Mouse (Mus musculus) midbrain, embryonic 16.5 days (tissue): Measurements from ENCODE around the gene Wasf2. TPM values are rescaled to one million over a fixed set of nuclear protein-coding genes. Genes with fewer than 3 reads are reported as not detected.

Source experiments
- ATAC-seq: fragments of 200-750 bp; cut with Nextera tagmentation; 2 replicates; pipeline ENCODE4 v1.8.0; 2017; ENCODE audit warnings: moderate TSS enrichment
- H3K27ac ChIP-seq: fragments of 300-500 bp; sonication (generic); 2 replicates; pipeline ENCODE4 v1.5.1; 2014; ENCODE audit warnings: mild to moderate bottlenecking, low read length, mixed read lengths
- H3K27me3 ChIP-seq: fragments of 300-500 bp; sonication (generic); 2 replicates; pipeline ENCODE4 v1.6.1; 2014; ENCODE audit warnings: low read depth, low read length, mixed read lengths; ENCODE audit not compliant: control insufficient read depth, insufficient read depth
- H3K36me3 ChIP-seq: fragments of 300-500 bp; sonication (generic); 2 replicates; pipeline ENCODE4 v1.6.1; 2014; ENCODE audit warnings: mild to moderate bottlenecking, low read length, moderate library complexity, mixed read lengths; ENCODE audit not compliant: control insufficient read depth, insufficient read depth
- H3K4me1 ChIP-seq: fragments of 300-500 bp; sonication (generic); 2 replicates; pipeline ENCODE4 v1.6.1; 2014; ENCODE audit warnings: mild to moderate bottlenecking, low read length, mixed read lengths; ENCODE audit not compliant: control insufficient read depth, insufficient read depth
- H3K4me2 ChIP-seq: fragments of 300-500 bp; sonication (generic); 2 replicates; pipeline ENCODE4 v1.6.1; 2014; ENCODE audit warnings: mild to moderate bottlenecking, low read length, mixed read lengths
- H3K4me3 ChIP-seq: fragments of 300-500 bp; sonication (generic); 2 replicates; pipeline ENCODE4 v1.5.1; 2014; ENCODE audit warnings: low read depth, mild to moderate bottlenecking, low read length, moderate library complexity, mixed read lengths
- H3K9ac ChIP-seq: fragments of 300-500 bp; sonication (generic); 2 replicates; pipeline ENCODE4 v1.6.1; 2014; ENCODE audit warnings: low read depth, low read length, mixed read lengths
- H3K9me3 ChIP-seq: fragments of 300-500 bp; sonication (generic); replicated peaks from 2 replicates; pipeline ENCODE4 v1.6.1; 2014; ENCODE audit warnings: mild to moderate bottlenecking, low read length, mixed read lengths; ENCODE audit not compliant: control insufficient read depth, poor library complexity, severe bottlenecking
- WGBS: fragments of 180-500 bp; shearing (Covaris S2); extraction: QIAGEN DNeasy Blood & Tissue Kit; methylation state at CpG from one replicate; pipeline ENCODE4 v1.1.7; 2014; 5-methylcytosine and 5-hydroxymethylcytosine counted together
- polyA plus RNA-seq: library from polyadenylated mRNA; unstranded; fragments of >200 nt; fragmentation: Nextera tagmentation; extraction: Ambion mirVana; gene quantifications from 2 replicates; pipeline ENCODE4 v1.2.1, GENCODE M21; 2015

The Wasf2 gene
- polyA plus RNA-seq, 1 experiment from 2014 or later, result 20.1 TPM

DNA sequence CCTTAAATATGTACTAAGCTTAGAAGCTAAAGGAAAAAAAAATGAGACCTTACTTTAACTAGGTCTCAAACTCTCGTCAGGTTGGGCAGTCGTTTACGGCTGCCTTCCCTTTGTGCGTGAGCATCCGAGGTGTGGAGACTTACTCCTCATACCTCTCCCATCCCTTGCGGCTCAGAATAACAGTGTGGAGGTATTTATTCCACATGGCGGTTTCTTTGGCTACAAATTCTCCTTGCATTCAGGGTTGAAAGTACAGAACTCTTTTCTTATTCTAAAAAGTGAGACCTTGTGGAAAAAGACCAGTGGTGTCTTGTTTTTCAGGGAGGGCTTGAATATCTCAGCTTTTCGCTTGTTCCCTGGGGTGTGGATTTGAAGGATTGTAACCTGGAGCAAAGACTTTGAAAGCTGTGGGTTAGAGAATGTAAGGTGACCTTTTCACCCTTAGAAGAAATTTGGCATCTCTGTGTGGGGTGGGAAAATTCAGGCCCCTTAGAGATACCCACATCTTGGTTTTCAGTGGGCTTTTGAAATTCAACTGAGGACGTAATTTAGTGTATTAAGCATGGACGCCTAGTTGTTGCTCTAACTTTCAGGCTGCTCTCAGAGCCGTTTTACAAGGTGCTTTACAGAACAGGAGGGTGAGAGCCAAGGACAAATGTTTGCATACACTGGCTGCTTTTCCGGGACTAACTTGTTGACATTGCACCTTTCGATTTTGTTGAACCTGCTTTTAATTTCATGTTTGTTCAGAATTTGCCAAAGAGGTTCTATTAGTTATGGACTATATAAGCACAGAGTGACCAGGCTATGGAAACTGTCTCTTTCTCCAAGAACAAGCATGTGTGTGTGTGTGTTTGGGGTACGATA is 54.0 kb downstream of the Wasf2 start:
- no peak overlapping the region for H3K9ac ChIP-seq
- H3K4me2 ChIP-seq, result no peak overlapping the region
- H3K4me3 ChIP-seq, result no peak overlapping the region
- H3K27ac ChIP-seq, result no peak overlapping the region
- WGBS, result 60% methylated on average over 14 of the region's 14 CpGs
- H3K36me3 ChIP-seq, result 0 out of 2 replicates have a peak, but pooled peaks cover 2% of the 10 kb centered on the region
- no peaks in the 10 kb centered on the region for H3K27me3 ChIP-seq
- no peaks in the 10 kb centered on the region for H3K9me3 ChIP-seq
- no peak for ATAC-seq
- H3K4me1 ChIP-seq, result peaks cover 4% of the 10 kb centered on the region; the same call in 1 of the 2 replicates

DNA sequence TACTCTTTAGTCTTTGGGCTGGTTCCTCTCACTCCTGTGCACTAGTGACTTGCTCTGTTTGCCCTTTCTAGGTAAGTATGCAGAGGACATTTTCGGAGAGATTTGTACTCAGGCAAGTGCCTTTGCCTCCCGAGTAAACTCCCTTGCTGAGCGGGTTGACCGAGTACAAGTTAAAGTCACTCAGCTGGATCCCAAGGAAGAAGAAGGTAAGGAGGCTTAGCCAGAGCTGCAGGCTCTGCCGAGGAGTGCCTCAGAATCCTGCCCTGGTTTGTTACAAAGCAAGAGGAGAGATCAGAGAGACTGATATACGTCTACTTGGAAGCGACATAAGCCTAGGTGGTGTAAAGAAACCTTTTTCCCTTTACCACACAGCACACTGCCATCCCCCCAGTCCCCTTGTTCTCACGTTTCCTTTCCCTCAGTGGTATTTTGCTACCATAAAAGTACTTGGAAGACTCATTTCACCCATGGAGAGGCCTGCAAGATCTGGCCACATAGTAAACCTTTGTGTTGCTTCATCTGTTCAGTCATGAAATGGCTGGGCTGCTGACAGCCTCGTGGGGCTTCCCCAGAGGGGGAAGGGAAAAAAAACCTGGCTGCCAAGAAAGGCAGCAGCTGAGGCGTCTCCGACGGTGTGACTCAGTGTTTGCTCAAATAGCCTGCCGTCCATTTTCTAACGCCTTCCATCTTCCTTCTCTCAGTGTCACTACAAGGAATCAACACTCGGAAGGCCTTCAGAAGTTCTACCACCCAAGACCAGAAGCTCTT is 54.8 kb downstream of the Wasf2 start:
- Histone ChIP-seq H3K27me3 (no peaks in the 10 kb centered on the region), H3K36me3 (0 out of 2 replicates have a peak, but pooled peaks cover 2% of the 10 kb centered on the region), H3K4me3 (no peak overlapping the region), H3K4me2 (no peak overlapping the region), H3K4me1 (peaks cover 4% of the 10 kb centered on the region; the same call in 1 of the 2 replicates), H3K9ac (no peak overlapping the region), H3K27ac (peak overlapping the region; percentile 8; the same call in 1 of the 2 replicates), H3K9me3 (no peaks in the 10 kb centered on the region)
- 46% methylated on average over 15 of the region's 15 CpGs for WGBS
- ATAC-seq, result no peak

DNA sequence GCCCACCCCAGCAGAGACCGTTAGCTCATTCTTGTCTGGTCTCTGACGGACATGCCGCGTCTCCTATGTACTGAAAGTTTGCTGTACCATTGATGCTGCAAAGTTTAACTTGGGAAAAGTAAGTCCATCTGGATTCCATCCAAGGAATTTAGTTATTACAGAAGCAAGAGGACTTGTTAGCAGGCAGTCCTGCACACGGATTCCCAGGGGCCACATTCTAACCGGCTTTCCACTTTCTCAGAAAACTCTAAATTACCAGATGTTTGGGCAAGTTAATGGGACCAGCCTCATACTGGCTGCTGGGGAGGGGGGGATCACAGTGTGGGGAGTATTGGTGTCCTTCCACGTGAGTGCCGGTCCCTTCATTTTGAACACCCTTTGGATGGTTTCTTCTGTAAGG is 55.6 kb downstream of the Wasf2 start:
- H3K4me3 ChIP-seq, result no peak overlapping the region
- H3K27me3 ChIP-seq, result no peaks in the 10 kb centered on the region
- no peaks in the 10 kb centered on the region for H3K9me3 ChIP-seq
- no peak overlapping the region for H3K4me2 ChIP-seq
- no peak overlapping the region for H3K9ac ChIP-seq
- peaks cover 4% of the 10 kb centered on the region; the same call in 1 of the 2 replicates for H3K4me1 ChIP-seq
- H3K36me3 ChIP-seq, result peaks cover 4% of the 10 kb centered on the region; the same call in 1 of the 2 replicates
- H3K27ac ChIP-seq, result no peak overlapping the region
- no peak for ATAC-seq
- WGBS, result 91% methylated on average over 8 of the region's 8 CpGs

DNA sequence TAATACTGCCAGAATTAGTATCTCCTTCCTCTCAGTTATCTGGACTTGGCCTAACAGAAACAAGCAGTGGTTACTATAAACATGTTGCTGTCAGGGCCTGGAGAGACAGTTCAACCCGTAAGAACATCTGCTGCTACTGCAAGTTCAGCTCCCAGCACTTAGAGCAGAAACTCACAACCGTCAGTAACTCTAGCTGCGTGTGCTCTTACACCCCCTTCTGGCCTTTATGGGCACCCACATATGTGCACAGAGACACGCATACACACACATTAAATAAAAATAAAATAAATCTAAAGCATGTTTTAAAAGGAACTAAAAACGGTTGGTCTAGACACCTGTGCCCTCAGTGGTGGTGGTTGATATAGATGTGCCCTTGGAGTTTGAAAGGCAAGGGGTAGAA is 56.6 kb downstream of the Wasf2 start:
- no peaks in the 10 kb centered on the region for H3K27me3 ChIP-seq
- H3K4me3 ChIP-seq, result no peak overlapping the region
- no peak overlapping the region for H3K9ac ChIP-seq
- no peak overlapping the region for H3K27ac ChIP-seq
- no peak for ATAC-seq
- H3K4me1 ChIP-seq, result peaks cover 4% of the 10 kb centered on the region; the same call in 1 of the 2 replicates
- WGBS, result 93% methylated on average over 5 of the region's 5 CpGs
- H3K36me3 ChIP-seq, result peaks cover 5% of the 10 kb centered on the region; the same call in 1 of the 2 replicates
- H3K9me3 ChIP-seq, result no peaks in the 10 kb centered on the region
- H3K4me2 ChIP-seq, result no peak overlapping the region

DNA sequence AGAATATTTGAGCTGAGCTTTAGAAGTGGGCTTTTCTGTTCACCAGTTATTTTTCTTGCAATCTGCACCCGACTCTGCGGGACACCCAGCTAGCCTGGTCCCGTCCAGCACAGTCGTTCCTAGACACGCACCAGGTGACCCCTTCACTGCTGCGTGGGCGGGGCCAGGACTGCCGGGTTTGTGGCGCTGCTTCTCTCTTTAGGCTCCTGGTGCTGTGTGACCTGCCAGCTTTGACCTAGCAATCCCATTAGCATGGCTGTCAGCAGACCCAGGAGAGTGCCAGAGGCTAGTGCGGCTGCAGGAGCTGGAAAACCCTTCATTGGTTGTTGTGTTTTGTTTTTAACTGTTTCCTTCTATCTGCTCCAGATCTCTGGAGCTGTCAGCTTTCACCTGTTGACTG is 59.1 kb downstream of the Wasf2 start:
- Histone ChIP-seq H3K27me3 (no peaks in the 10 kb centered on the region), H3K4me2 (no peak overlapping the region), H3K9ac (no peak overlapping the region), H3K9me3 (no peaks in the 10 kb centered on the region), H3K4me3 (no peak overlapping the region), H3K4me1 (peaks cover 4% of the 10 kb centered on the region; the same call in 1 of the 2 replicates), H3K27ac (no peak overlapping the region), H3K36me3 (peaks cover 8% of the 10 kb centered on the region)
- ATAC-seq, result no peak
- 51% methylated on average over 10 of the region's 10 CpGs for WGBS

DNA sequence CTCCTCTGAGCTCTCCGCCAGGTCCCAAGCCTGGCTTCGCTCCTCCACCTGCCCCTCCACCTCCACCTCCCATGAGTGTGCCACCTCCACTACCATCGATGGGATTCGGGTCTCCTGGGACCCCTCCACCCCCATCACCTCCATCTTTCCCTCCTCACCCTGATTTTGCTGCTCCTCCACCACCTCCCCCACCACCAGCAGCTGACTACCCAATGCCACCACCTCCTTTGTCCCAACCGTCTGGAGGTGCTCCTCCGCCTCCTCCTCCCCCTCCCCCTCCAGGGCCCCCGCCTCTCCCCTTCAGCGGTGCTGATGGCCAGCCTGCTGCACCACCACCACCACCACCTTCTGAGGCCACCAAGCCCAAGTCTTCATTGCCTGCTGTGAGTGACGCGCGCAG is 64.2 kb downstream of the Wasf2 start:
- peaks cover 10% of the 10 kb centered on the region for H3K36me3 ChIP-seq
- H3K4me3 ChIP-seq, result no peak overlapping the region
- H3K27me3 ChIP-seq, result no peaks in the 10 kb centered on the region
- no peak overlapping the region for H3K9ac ChIP-seq
- no peaks in the 10 kb centered on the region for H3K9me3 ChIP-seq
- H3K27ac ChIP-seq, result no peak overlapping the region
- peaks cover 31% of the 10 kb centered on the region for H3K4me1 ChIP-seq
- WGBS, result 84% methylated on average over 10 of the region's 11 CpGs
- ATAC-seq, result no peak
- no peak overlapping the region for H3K4me2 ChIP-seq

DNA sequence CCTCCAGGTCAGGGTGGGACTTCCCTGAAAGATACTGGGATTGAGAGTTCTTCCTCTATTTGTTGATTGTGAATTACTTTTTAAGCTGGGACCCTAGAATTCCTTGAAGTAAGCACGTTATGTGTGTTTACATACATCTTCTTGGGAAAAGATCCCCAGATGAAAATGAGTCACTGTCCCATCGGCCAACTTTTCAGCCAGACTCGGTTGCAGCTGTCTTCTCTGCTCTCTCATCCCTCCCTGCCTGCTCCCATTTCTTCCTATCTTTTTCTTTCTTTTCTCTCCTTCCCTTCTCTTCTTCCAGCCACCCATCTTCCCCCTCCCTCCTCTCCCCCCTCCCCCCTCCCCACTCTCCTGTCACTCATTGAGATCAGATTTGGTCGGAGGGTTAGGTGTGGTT is 64.7 kb downstream of the Wasf2 start:
- Histone ChIP-seq H3K4me2 (no peak overlapping the region), H3K4me3 (no peak overlapping the region), H3K4me1 (peaks cover 33% of the 10 kb centered on the region), H3K36me3 (peaks cover 10% of the 10 kb centered on the region), H3K9me3 (no peaks in the 10 kb centered on the region), H3K27me3 (no peaks in the 10 kb centered on the region), H3K27ac (no peak overlapping the region), H3K9ac (no peak overlapping the region)
- ATAC-seq, result no peak
- 68% methylated on average over 4 of the region's 4 CpGs for WGBS

DNA sequence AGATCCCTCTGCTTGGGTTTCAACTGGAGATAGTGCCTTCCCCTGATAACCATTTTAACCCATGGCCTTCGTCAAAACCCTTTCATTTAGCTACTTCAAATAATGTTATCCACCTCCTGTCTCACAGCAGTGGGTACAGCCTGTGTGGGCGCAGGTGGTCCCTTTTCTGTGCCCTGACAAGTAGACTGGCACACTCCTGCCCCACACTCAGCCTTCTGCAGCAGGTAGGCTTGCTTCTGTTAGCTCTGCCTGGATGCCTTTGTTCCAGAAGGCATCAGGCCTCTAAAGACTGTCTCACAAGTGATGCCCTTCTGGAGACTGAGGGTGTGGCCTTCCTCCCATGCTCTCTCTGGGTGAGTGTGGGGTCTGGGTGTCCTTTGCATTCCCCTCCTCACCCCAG is 65.8 kb downstream of the Wasf2 start:
- Histone ChIP-seq H3K9ac (peak overlapping the region; percentile 26; the same call in 1 of the 2 replicates), H3K27ac (peak overlapping the region; percentile 83), H3K27me3 (no peaks in the 10 kb centered on the region), H3K9me3 (no peaks in the 10 kb centered on the region), H3K4me2 (no peak overlapping the region), H3K4me3 (no peak overlapping the region), H3K36me3 (peaks cover 7% of the 10 kb centered on the region), H3K4me1 (peaks cover 44% of the 10 kb centered on the region)
- 84% methylated on average over 2 of the region's 2 CpGs for WGBS
- ATAC-seq, result no peak

DNA sequence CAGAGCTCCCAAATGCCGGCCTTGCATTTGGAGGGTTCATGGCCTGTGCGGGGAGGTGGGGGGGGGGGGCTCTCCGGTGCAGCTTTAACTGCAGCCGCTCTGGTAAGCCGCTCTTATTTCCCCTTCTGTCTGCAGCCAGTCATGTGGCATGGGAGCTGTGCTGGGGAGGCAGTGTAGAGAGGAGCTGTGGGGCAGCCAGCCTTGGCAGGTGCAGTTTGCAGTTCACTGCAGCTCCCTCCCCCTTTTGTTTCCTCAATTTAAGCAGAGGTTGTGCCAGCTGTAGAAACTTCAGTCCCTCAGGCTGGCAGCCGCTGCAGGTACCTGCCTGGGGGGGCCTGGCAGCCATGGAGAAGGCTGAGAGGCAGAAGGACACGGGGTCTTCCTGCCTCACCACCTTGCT is 66.5 kb downstream of the Wasf2 start:
- H3K36me3 ChIP-seq, result peaks cover 7% of the 10 kb centered on the region
- H3K4me1 ChIP-seq, result peaks cover 45% of the 10 kb centered on the region
- no peak overlapping the region for H3K4me3 ChIP-seq
- no peaks in the 10 kb centered on the region for H3K27me3 ChIP-seq
- 20% methylated on average over 7 of the region's 7 CpGs for WGBS
- peak; percentile 33; the same call in 1 of the 2 replicates for ATAC-seq
- no peak overlapping the region for H3K4me2 ChIP-seq
- peak overlapping the region; percentile 5 for H3K9ac ChIP-seq
- H3K27ac ChIP-seq, result peak overlapping the region; percentile 83
- no peaks in the 10 kb centered on the region for H3K9me3 ChIP-seq
